Mouse (Mus musculus): Measurements from ENCODE around the gene Ptpdc1. TPM values are rescaled to one million over a fixed set of nuclear protein-coding genes. Genes with fewer than 3 reads are reported as not detected.

Gene Ptpdc1
- polyA plus RNA-seq, 1 experiment from 2014 or later: 10.7 TPM

DNA sequence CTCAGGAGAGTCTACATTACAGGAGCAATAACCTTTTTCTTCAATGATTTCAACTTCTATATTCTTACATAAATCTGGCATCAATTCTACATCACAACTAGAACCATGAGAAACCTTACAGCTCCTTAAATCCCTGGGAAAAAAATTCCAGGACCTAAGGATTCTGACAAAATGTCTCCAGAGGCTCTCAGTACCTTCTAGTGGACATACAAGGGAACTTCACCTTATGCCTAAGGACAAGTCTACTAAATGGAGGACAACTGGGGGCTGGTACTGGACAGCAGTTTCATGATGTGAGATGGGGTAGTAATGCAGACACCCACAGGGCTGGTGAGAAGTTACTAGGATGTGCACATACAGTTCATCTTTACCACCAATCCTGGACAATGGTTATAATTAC is 34.7 kb downstream of the Ptpdc1 start:
- H3K4me2 ChIP-seq (ENCODE audit: low read length): no peak overlapping the region
- H3K4me3 ChIP-seq (replicated peaks; ENCODE audit: low read depth, low read length): no peak overlapping the region
- H3K27ac ChIP-seq: no peak overlapping the region
- H3K9me3 ChIP-seq (replicated peaks; ENCODE audit: low read length): no peaks in the 10 kb centered on the region
- no peak for ATAC-seq (replicated peaks; ENCODE audit: low FRiP score, low read depth)
- no peak overlapping the region for H3K9ac ChIP-seq (ENCODE audit: low read depth, low read length)
- DNase-seq (ENCODE audit: low spot score): peak; percentile 47
- H3K36me3 ChIP-seq (ENCODE audit: insufficient read depth, low read length): 0 out of 2 replicates have a peak, but pooled peaks cover 3% of the 10 kb centered on the region
- TF ChIP-seq CTCF (IDR thresholded peaks at IDR 0.05; ENCODE audit: low read depth): peak; percentile 49; the same call in 1 of the 2 replicates
- H3K27me3 ChIP-seq (ENCODE audit: insufficient read depth, low read length): no peaks in the 10 kb centered on the region
- H3K4me1 ChIP-seq (replicated peaks; ENCODE audit: insufficient read depth, low read length): no peaks in the 10 kb centered on the region

DNA sequence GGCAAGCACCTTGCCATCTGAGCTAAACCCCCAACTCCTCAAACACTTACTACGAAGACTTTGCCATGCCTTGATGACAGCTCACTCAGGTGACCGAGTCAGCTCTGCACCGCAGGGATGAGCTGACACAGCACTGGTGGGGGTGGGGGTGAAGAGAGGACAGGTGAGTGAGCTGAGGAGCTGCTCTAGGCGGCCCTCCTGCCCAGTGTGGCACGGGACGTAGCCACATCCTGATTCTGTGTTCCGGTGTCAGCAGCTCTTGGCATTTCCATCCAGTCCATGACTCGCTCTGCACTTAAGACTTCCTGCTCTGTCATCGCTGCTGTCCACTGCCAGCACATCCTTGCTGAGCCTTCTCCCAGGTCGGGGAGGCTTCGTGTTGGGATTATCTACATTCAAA is 38.1 kb downstream of the Ptpdc1 start:
- no peak overlapping the region for H3K4me3 ChIP-seq (replicated peaks; ENCODE audit: low read depth, low read length)
- H3K27me3 ChIP-seq (ENCODE audit: insufficient read depth, low read length): no peaks in the 10 kb centered on the region
- no peaks in the 10 kb centered on the region for H3K4me1 ChIP-seq (replicated peaks; ENCODE audit: insufficient read depth, low read length)
- no peak; the same call in 1 of the 2 replicates for ATAC-seq (replicated peaks; ENCODE audit: low FRiP score, low read depth)
- no peak for TF ChIP-seq CTCF (IDR thresholded peaks at IDR 0.05; ENCODE audit: low read depth)
- no peak overlapping the region for H3K9ac ChIP-seq (ENCODE audit: low read depth, low read length)
- no peak for DNase-seq (ENCODE audit: low spot score)
- WGBS: 87% methylated on average over 11 of the region's 11 CpGs
- 0 out of 2 replicates have a peak, but pooled peaks cover 5% of the 10 kb centered on the region for H3K36me3 ChIP-seq (ENCODE audit: insufficient read depth, low read length)
- no peaks in the 10 kb centered on the region for H3K9me3 ChIP-seq (replicated peaks; ENCODE audit: low read length)
- H3K4me2 ChIP-seq (ENCODE audit: low read length): no peak overlapping the region
- H3K27ac ChIP-seq: no peak overlapping the region

DNA sequence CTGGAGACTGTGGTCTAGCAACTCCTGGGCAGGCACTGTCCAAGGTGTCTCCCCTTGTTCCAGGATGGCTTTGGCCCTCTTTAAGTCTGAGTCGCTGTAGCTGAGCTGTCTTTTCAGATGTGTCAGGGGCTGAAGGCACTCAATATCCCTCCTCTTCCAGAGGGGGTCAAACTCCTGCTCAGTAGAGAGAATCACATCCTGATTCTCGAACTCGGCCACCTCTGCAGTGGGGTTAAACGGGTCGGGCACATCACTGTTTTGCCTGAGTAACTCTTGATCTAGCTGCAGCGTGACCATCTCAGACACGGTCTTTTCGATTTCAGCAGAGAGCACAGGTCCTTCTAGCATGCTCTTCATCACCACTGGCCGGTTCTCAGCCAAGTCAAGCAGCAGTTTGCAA is 39.0 kb downstream of the Ptpdc1 start:
- Histone ChIP-seq H3K36me3 (ENCODE audit: insufficient read depth, low read length) (0 out of 2 replicates have a peak, but pooled peaks cover 5% of the 10 kb centered on the region), H3K4me2 (ENCODE audit: low read length) (no peak overlapping the region), H3K27ac (0 out of 2 replicates have a peak overlapping the region, but pooled peaks have one; percentile 31), H3K4me1 (replicated peaks; ENCODE audit: insufficient read depth, low read length) (no peaks in the 10 kb centered on the region), H3K4me3 (replicated peaks; ENCODE audit: low read depth, low read length) (no peak overlapping the region), H3K27me3 (ENCODE audit: insufficient read depth, low read length) (no peaks in the 10 kb centered on the region), H3K9me3 (replicated peaks; ENCODE audit: low read length) (no peaks in the 10 kb centered on the region), H3K9ac (ENCODE audit: low read depth, low read length) (no peak overlapping the region)
- peak; percentile 75 for ATAC-seq (replicated peaks; ENCODE audit: low FRiP score, low read depth)
- no peak for TF ChIP-seq CTCF (IDR thresholded peaks at IDR 0.05; ENCODE audit: low read depth)
- DNase-seq (ENCODE audit: low spot score): no peak
- 75% methylated on average over 9 of the region's 9 CpGs for WGBS

DNA sequence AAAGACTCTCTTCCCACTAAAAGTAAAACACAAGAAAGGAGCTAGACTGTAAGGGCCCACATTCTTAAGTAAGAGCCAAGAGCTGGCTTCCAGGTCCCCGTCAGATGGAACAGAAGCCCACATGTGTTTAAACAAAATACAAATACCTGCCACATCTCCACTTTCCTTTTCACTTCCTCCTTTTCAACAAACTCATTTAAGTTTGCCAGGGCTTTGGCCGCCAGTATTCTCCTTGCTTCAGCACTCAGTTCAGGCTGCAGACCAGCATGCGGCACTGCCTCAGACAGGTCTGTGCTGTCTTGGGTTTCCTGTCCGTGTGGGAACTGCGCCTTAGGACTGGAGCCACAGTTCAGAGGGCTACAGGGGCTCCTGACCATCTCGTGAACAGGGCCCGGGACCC is 39.7 kb downstream of the Ptpdc1 start:
- no peak for DNase-seq (ENCODE audit: low spot score)
- H3K36me3 ChIP-seq (ENCODE audit: insufficient read depth, low read length): 0 out of 2 replicates have a peak, but pooled peaks cover 5% of the 10 kb centered on the region
- no peak for TF ChIP-seq CTCF (IDR thresholded peaks at IDR 0.05; ENCODE audit: low read depth)

DNA sequence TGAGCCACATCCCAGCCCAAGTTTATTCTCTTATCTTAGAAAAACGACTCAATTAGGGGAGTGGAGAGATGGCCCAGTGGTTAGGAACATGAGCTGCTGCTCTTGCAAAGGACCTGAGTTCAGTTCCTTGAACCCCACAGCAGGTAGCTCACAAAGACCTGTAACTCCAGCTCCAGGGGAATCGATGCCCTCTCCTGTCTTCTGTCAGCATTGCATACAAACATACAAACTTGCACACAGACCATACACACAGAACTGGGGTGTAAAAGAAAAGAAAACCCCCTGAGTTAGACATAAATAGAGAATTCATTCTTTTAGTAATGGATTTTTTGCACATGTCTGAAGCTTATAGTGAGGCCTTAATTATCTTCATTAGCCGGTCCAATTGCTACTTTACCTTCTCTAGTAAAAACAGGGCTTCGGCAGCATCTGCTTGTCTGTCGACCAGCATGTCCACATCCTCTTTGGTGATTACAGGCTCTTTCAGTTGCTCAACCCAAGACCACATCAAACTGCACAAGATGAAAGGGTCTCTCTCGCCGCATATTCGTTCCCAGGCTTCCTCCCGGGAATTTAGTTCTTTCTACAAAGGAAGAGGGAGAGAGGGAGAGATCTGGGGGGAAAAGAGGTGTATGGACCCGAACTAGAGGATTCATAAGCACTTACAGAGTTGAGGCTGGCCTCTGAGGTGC is 42.6 kb downstream of the Ptpdc1 start:
- H3K9ac ChIP-seq (ENCODE audit: low read depth, low read length): no peak overlapping the region
- H3K4me1 ChIP-seq (replicated peaks; ENCODE audit: insufficient read depth, low read length): no peaks in the 10 kb centered on the region
- no peak for ATAC-seq (replicated peaks; ENCODE audit: low FRiP score, low read depth)
- H3K27ac ChIP-seq: no peak overlapping the region
- 69% methylated on average over 10 of the region's 10 CpGs for WGBS
- H3K27me3 ChIP-seq (ENCODE audit: insufficient read depth, low read length): no peaks in the 10 kb centered on the region
- H3K4me2 ChIP-seq (ENCODE audit: low read length): no peak overlapping the region
- H3K9me3 ChIP-seq (replicated peaks; ENCODE audit: low read length): no peaks in the 10 kb centered on the region
- TF ChIP-seq CTCF (IDR thresholded peaks at IDR 0.05; ENCODE audit: low read depth): peak; percentile 13; the same call in 1 of the 2 replicates
- H3K36me3 ChIP-seq (ENCODE audit: insufficient read depth, low read length): 0 out of 2 replicates have a peak, but pooled peaks cover 2% of the 10 kb centered on the region
- H3K4me3 ChIP-seq (replicated peaks; ENCODE audit: low read depth, low read length): no peak overlapping the region
- no peak for DNase-seq (ENCODE audit: low spot score)

More for the DNA sequence above, 39.7 kb downstream of the Ptpdc1 start:
- WGBS: 85% methylated on average over 7 of the region's 7 CpGs
- H3K4me2 ChIP-seq (ENCODE audit: low read length): no peak overlapping the region
- H3K27me3 ChIP-seq (ENCODE audit: insufficient read depth, low read length): no peaks in the 10 kb centered on the region
- no peaks in the 10 kb centered on the region for H3K9me3 ChIP-seq (replicated peaks; ENCODE audit: low read length)
- no peak for ATAC-seq (replicated peaks; ENCODE audit: low FRiP score, low read depth)
- H3K27ac ChIP-seq: 0 out of 2 replicates have a peak overlapping the region, but pooled peaks have one; percentile 31
- no peak overlapping the region for H3K9ac ChIP-seq (ENCODE audit: low read depth, low read length)
- H3K4me3 ChIP-seq (replicated peaks; ENCODE audit: low read depth, low read length): no peak overlapping the region
- H3K4me1 ChIP-seq (replicated peaks; ENCODE audit: insufficient read depth, low read length): no peaks in the 10 kb centered on the region

DNA sequence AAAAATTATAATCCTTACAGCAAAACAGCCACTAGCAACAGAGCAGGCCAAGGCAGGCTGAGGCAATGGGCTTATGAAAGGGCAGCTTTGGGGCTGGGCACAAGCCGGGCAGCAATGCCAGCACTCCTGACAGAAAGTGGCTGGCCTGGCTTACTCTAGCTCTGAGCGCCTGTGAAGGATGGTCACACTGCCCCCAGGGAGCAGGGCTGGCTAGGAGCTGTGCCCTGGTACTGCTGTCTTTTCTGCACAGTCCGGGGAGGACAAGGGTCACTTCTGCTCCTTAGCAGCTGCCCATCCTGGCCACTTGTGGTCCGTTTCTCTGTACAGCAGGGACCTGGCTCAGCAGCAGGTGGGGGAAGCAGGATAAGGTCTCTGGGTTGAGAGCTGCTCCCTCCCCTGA is 46.8 kb downstream of the Ptpdc1 start:
- Histone ChIP-seq H3K4me2 (ENCODE audit: low read length) (no peak overlapping the region), H3K27ac (0 out of 2 replicates have a peak overlapping the region, but pooled peaks have one; percentile 36), H3K36me3 (ENCODE audit: insufficient read depth, low read length) (no peaks in the 10 kb centered on the region), H3K9me3 (replicated peaks; ENCODE audit: low read length) (no peaks in the 10 kb centered on the region), H3K4me3 (replicated peaks; ENCODE audit: low read depth, low read length) (no peak overlapping the region), H3K9ac (ENCODE audit: low read depth, low read length) (no peak overlapping the region), H3K4me1 (replicated peaks; ENCODE audit: insufficient read depth, low read length) (peaks cover 10% of the 10 kb centered on the region; the same call in 1 of the 2 replicates), H3K27me3 (ENCODE audit: insufficient read depth, low read length) (no peaks in the 10 kb centered on the region)
- 55% methylated on average over 4 of the region's 4 CpGs for WGBS
- ATAC-seq (replicated peaks; ENCODE audit: low FRiP score, low read depth) (peak; percentile 74), DNase-seq (ENCODE audit: low spot score) (no peak)
- TF ChIP-seq CTCF (IDR thresholded peaks at IDR 0.05; ENCODE audit: low read depth): no peak
